Mouse (Mus musculus) kidney, postnatal 4 days (tissue): ENCODE results near the gene Jazf1.

Source experiments
- DNase-seq, 2 experiments: peaks; one replicate each; pipeline ENCODE4 v3.0.0; 2021; ENCODE audit warnings: mixed read lengths in 2 of 2

The Jazf1 gene

GRCm38 (mm10) chr6:52790781-52791180, 277.6 kb downstream of the Jazf1 start:
- DNase-seq = no peak

- no peak for DNase-seq
Measured at GRCm38 (mm10) chr6:52790316-52790715, 278.1 kb downstream of the Jazf1 start.

GRCm38 (mm10) chr6:52779546-52779945, 288.9 kb downstream of the Jazf1 start:
- DNase-seq = no peak

- DNase-seq = no peak
Measured at GRCm38 (mm10) chr6:52778523-52778922, 289.9 kb downstream of the Jazf1 start.

- no peak for DNase-seq
Measured at GRCm38 (mm10) chr6:52777034-52777433, 291.4 kb downstream of the Jazf1 start.

GRCm38 (mm10) chr6:52775956-52776355, 292.5 kb downstream of the Jazf1 start:
- no peak for DNase-seq

DNA sequence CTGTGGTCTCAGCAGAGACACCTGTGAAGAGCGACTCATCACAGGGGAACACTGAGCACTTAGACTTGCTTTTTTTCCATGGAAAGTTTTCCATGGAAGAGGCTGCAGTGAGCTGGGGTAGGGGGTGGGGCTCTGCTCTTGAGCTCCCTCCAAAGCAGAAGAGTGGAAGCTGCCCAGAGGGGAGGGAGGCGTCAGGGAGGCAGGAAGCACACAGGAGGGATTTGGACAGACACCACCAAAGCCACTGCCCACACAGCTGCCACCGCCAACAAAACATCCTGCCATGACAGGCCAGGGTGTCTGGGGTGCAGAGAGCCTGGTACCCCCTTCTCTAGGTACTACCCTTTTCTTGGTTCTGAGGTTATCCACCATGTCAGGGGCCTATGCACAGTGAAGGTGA, 293.1 kb downstream of the Jazf1 start:
- no peak for DNase-seq

DNA sequence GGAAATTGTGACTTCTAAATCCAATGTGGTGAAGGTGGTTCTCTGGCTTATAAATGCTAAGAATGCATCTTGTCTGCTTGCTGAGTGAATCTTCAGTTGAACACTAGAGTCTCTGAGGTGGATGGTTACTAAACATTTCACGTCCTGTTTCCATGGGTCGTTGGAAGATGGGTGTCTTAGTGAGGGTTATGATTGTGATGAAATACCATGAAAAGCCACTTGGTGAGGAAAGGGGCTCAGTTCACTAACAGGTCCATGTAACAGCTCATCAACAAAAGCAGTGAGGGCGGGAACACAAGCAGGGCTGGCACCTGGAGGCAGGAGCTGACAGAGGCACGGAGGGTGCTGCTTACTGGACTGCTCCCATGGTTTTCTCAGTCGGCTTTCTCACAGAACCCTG, 295.3 kb downstream of the Jazf1 start:
- DNase-seq = no peak

GRCm38 (mm10) chr6:52770789-52771188, 297.6 kb downstream of the Jazf1 start:
- DNase-seq = no peak

GRCm38 (mm10) chr6:52765206-52765605, 303.2 kb downstream of the Jazf1 start:
- no peak for DNase-seq

DNA sequence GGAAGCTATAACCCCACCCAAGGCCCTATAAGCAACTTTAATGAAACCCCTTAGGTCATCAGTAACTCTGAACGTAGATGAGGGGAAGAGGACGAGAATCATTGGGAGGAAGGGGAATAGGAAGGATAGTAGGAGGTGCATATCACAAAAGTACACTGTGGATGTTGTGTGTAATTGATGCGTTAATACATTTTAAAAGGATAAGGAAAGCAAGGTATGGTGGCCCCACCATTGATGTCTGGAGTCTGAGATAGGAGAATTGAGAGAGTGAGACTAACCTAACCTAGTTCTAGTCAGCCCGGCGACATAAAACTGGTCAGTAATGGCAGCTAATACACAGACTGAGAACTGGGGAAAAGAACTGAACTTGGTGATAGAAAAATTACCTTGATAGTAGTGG, 315.6 kb downstream of the Jazf1 start:
- no peak for DNase-seq

GRCm38 (mm10) chr6:52734630-52735029, 333.8 kb downstream of the Jazf1 start:
- DNase-seq = no peak

- no peak for DNase-seq
Measured at GRCm38 (mm10) chr6:52730338-52730737, 338.1 kb downstream of the Jazf1 start.

DNA sequence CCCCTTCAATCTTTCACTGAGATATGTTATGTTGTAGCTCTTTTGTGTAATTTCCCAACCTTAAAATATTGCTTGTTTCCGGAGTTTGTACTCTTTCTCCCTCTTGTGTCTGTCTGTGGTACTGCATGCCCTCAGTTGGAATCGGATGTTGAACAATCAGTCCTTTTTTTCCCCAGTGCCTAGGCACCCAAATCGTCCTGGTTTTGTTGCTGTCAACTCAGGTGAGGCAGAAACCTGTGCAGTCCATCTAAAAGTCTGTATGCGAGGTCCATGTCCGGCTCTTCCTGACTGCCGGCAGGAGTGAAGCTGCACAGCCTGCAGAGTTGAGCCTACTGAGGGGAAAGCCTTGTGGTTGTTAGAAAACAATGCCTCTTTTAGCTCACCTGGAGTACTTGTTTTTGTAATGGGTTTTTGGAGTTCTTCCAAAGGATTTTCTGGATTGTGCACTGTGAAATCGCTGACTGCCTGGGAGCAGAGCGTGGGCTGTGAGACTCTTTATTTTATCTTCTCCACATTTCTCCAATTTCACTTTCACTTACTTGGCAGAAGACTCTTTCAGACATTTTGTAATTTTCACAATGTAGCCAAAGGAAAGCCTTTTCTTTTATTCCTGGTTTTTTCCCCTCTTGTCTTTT, 343.5 kb downstream of the Jazf1 start:
- peak; percentile 66 to 70 for DNase-seq
